Mouse (Mus musculus): ENCODE measurements around the gene Ate1. TPM values are rescaled to one million over a fixed set of nuclear protein-coding genes. Genes with fewer than 3 reads are reported as not detected.

Ate1 gene
- polyA plus RNA-seq, 2 experiments, result 5.0 to 20.0 TPM

- H3K36me3 ChIP-seq (replicated peaks; ENCODE audit: control insufficient read depth, insufficient read depth, low read depth), result no peaks in the 10 kb centered on the region; the same call in 1 of the 2 replicates
- no peak overlapping the region for H3K9ac ChIP-seq (replicated peaks)
- 76% methylated on average over 6 of the region's 6 CpGs for WGBS (ENCODE audit: insufficient replicate concordance)
- no peak for DNase-seq (ENCODE audit: low read depth in 3 of 3, low spot score in 3 of 3)
- H3K4me1 ChIP-seq (replicated peaks; ENCODE audit: control insufficient read depth in 2 of 2, insufficient read depth in 2 of 2, low read length in 1 of 2), result no peaks in the 10 kb centered on the region
- no peaks in the 10 kb centered on the region for H3K27me3 ChIP-seq (ENCODE audit: control insufficient read depth, insufficient read depth, low read length)
- no peak overlapping the region for H3K4me2 ChIP-seq (ENCODE audit: low read depth)
- H3K4me3 ChIP-seq (ENCODE audit: insufficient read depth in 1 of 2, low read depth in 2 of 2, low read length in 2 of 2), result no peak overlapping the region
- no peak for TF ChIP-seq CTCF (IDR thresholded peaks at IDR 0.05; ENCODE audit: low read depth)
- H3K9me3 ChIP-seq (ENCODE audit: control insufficient read depth, low read length), result no peaks in the 10 kb centered on the region
- no peak for ATAC-seq (ENCODE audit: insufficient read depth)
- no peak overlapping the region for H3K27ac ChIP-seq
Measured at GRCm38 (mm10) chr7:130471045-130471444, 49.1 kb downstream of the Ate1 start.

DNA sequence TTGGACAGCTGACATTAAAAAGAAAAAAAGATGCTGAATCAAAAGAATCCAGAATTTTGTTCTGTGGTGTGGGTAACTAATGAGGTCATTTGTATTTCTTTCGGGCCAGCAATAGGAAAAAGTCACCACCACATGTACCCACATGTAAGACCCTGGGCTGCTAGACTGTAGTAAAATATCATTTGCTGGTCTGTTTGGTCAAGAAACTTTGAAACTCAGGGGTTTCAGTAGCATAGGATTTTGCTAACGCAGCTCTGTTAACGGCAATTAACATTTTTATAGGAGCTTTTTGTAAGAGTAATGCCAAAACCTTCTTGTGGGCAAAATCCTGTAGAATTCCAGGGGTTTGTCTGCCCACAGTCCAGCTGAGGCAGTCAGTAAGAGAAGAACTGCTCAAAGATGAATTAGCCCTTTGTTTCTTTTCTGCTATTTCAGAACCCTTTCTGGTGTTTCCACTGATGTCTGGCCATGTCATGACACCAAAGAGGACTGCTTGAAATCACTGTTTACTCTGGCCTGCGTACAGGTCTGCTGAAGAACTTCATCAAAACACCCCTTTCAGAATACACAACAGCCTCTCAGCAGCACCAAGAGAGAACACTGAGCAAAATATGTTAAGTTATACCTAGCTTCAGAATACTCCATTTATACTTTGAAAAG is 64.5 kb downstream of the Ate1 start:
- H3K9me3 ChIP-seq (ENCODE audit: control insufficient read depth, low read length), result no peaks in the 10 kb centered on the region
- DNase-seq (ENCODE audit: low read depth in 3 of 3, low spot score in 3 of 3) (no peak), ATAC-seq (ENCODE audit: insufficient read depth) (no peak)
- no peaks in the 10 kb centered on the region for H3K4me1 ChIP-seq (replicated peaks; ENCODE audit: control insufficient read depth in 2 of 2, insufficient read depth in 2 of 2, low read length in 1 of 2)
- no peak overlapping the region for H3K27ac ChIP-seq
- no peaks in the 10 kb centered on the region; the same call in 1 of the 2 replicates for H3K36me3 ChIP-seq (replicated peaks; ENCODE audit: control insufficient read depth, insufficient read depth, low read depth)
- no peak overlapping the region for H3K4me2 ChIP-seq (ENCODE audit: low read depth)
- no peak overlapping the region for H3K9ac ChIP-seq (replicated peaks)
- H3K4me3 ChIP-seq (ENCODE audit: insufficient read depth in 1 of 2, low read depth in 2 of 2, low read length in 2 of 2), result no peak overlapping the region
- 68% methylated on average over 4 of the region's 4 CpGs for WGBS (ENCODE audit: insufficient replicate concordance)
- TF ChIP-seq EP300 (IDR thresholded peaks at IDR 0.05; ENCODE audit: low read depth) (no peak), CTCF (IDR thresholded peaks at IDR 0.05; ENCODE audit: low read depth) (no peak)
- H3K27me3 ChIP-seq (ENCODE audit: control insufficient read depth, insufficient read depth, low read length), result no peaks in the 10 kb centered on the region

DNA sequence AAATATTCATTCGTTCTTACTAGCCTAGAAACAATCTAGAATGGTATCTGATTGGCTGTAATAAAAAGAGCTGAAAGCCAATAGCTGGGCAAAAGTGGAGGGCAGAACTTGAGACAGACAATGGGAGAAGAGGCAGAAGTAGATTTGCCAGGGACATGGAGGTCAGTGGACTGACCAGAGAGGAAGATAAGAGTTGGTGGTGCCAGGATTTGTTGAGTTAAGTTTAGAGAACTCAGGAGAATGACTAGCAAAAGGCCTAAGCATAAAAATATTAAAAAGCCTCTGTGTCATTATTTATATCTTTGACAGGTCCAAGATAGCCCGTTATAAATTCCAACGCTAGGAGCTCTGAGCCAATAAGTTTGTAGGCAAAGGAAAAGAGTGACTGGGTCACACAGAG is 65.9 kb downstream of the Ate1 start:
- Histone ChIP-seq H3K27ac (no peak overlapping the region), H3K9ac (replicated peaks) (no peak overlapping the region), H3K27me3 (ENCODE audit: control insufficient read depth, insufficient read depth, low read length) (no peaks in the 10 kb centered on the region), H3K36me3 (replicated peaks; ENCODE audit: control insufficient read depth, insufficient read depth, low read depth) (no peaks in the 10 kb centered on the region; the same call in 1 of the 2 replicates), H3K4me2 (ENCODE audit: low read depth) (no peak overlapping the region), H3K9me3 (ENCODE audit: control insufficient read depth, low read length) (no peaks in the 10 kb centered on the region), H3K4me1 (replicated peaks; ENCODE audit: control insufficient read depth in 2 of 2, insufficient read depth in 2 of 2, low read length in 1 of 2) (no peaks in the 10 kb centered on the region), H3K4me3 (ENCODE audit: insufficient read depth in 1 of 2, low read depth in 2 of 2, low read length in 2 of 2) (no peak overlapping the region)
- 79% methylated on average over 3 of the region's 3 CpGs for WGBS (ENCODE audit: insufficient replicate concordance)
- TF ChIP-seq CTCF (IDR thresholded peaks at IDR 0.05; ENCODE audit: low read depth), result no peak
- TF ChIP-seq EP300 (IDR thresholded peaks at IDR 0.05; ENCODE audit: low read depth), result no peak
- no peak for ATAC-seq (ENCODE audit: insufficient read depth)
- no peak for DNase-seq (ENCODE audit: low read depth in 3 of 3, low spot score in 3 of 3)

DNA sequence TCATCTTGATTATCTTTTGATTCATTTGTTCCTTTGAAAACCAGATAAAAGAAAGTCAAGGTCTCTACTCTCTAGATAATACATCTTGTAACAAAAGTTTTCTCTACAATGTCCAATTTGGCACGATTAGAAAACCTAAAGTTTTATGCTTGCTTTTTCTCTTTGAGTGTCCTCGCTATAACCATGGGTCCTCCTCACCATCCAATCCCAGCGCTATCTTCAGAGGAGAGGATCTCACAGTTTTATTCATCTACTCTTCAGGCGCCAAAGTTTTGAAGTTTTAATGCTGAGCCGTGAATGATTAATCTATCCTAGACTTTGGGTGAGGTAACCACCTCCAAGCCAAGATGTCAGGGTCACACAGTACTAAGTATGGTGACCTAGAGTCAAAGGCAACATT is 84.4 kb downstream of the Ate1 start:
- Histone ChIP-seq H3K9ac (replicated peaks) (no peak overlapping the region), H3K4me1 (replicated peaks; ENCODE audit: control insufficient read depth in 2 of 2, insufficient read depth in 2 of 2, low read length in 1 of 2) (no peaks in the 10 kb centered on the region), H3K9me3 (ENCODE audit: control insufficient read depth, low read length) (no peaks in the 10 kb centered on the region), H3K27ac (no peak overlapping the region), H3K4me2 (ENCODE audit: low read depth) (no peak overlapping the region), H3K27me3 (ENCODE audit: control insufficient read depth, insufficient read depth, low read length) (no peaks in the 10 kb centered on the region), H3K36me3 (replicated peaks; ENCODE audit: control insufficient read depth, insufficient read depth, low read depth) (no peaks in the 10 kb centered on the region), H3K4me3 (ENCODE audit: insufficient read depth in 1 of 2, low read depth in 2 of 2, low read length in 2 of 2) (no peak overlapping the region)
- 83% methylated on average over 5 of the region's 5 CpGs for WGBS (ENCODE audit: insufficient replicate concordance)
- DNase-seq (ENCODE audit: low read depth in 3 of 3, low spot score in 3 of 3) (no peak), ATAC-seq (ENCODE audit: insufficient read depth) (no peak)
- TF ChIP-seq EP300 (IDR thresholded peaks at IDR 0.05; ENCODE audit: low read depth) (no peak), CTCF (IDR thresholded peaks at IDR 0.05; ENCODE audit: low read depth) (no peak)

DNA sequence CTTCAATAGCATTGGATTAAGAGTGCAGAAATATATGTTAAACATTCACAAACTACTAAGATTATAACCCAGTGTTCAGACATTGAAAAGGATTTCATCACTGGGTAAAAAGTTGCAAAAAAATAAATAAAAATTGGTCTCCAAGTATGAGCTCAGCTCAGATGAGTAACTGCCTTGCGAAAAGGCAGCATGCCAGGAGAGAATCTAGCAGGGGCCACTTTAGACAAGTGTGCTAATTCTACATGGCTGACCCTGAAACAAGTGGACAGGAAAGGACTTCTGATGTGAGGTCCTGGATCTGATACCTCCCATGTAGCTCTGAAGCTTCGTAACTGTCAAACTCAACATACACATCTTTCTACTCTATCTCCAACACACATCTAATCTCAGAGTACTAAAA is 88.0 kb downstream of the Ate1 start:
- Histone ChIP-seq H3K36me3 (replicated peaks; ENCODE audit: control insufficient read depth, insufficient read depth, low read depth) (no peaks in the 10 kb centered on the region), H3K9me3 (ENCODE audit: control insufficient read depth, low read length) (no peaks in the 10 kb centered on the region), H3K27ac (no peak overlapping the region), H3K4me1 (replicated peaks; ENCODE audit: control insufficient read depth in 2 of 2, insufficient read depth in 2 of 2, low read length in 1 of 2) (no peaks in the 10 kb centered on the region), H3K27me3 (ENCODE audit: control insufficient read depth, insufficient read depth, low read length) (no peaks in the 10 kb centered on the region), H3K9ac (replicated peaks) (no peak overlapping the region), H3K4me3 (ENCODE audit: insufficient read depth in 1 of 2, low read depth in 2 of 2, low read length in 2 of 2) (no peak overlapping the region), H3K4me2 (ENCODE audit: low read depth) (no peak overlapping the region)
- ATAC-seq (ENCODE audit: insufficient read depth) (no peak), DNase-seq (ENCODE audit: low read depth in 3 of 3, low spot score in 3 of 3) (no peak)
- no peak for TF ChIP-seq CTCF (IDR thresholded peaks at IDR 0.05; ENCODE audit: low read depth)
- no peak for TF ChIP-seq EP300 (IDR thresholded peaks at IDR 0.05; ENCODE audit: low read depth)
- 72% methylated on average over 2 of the region's 2 CpGs for WGBS (ENCODE audit: insufficient replicate concordance)
